Mouse (Mus musculus): ENCODE measurements around the gene Mgat5b. TPM values are rescaled to one million over a fixed set of nuclear protein-coding genes. Genes with fewer than 3 reads are reported as not detected.

The Mgat5b gene
- polyA plus RNA-seq, 1 experiment from 2014 or later, result 1.7 TPM

DNA sequence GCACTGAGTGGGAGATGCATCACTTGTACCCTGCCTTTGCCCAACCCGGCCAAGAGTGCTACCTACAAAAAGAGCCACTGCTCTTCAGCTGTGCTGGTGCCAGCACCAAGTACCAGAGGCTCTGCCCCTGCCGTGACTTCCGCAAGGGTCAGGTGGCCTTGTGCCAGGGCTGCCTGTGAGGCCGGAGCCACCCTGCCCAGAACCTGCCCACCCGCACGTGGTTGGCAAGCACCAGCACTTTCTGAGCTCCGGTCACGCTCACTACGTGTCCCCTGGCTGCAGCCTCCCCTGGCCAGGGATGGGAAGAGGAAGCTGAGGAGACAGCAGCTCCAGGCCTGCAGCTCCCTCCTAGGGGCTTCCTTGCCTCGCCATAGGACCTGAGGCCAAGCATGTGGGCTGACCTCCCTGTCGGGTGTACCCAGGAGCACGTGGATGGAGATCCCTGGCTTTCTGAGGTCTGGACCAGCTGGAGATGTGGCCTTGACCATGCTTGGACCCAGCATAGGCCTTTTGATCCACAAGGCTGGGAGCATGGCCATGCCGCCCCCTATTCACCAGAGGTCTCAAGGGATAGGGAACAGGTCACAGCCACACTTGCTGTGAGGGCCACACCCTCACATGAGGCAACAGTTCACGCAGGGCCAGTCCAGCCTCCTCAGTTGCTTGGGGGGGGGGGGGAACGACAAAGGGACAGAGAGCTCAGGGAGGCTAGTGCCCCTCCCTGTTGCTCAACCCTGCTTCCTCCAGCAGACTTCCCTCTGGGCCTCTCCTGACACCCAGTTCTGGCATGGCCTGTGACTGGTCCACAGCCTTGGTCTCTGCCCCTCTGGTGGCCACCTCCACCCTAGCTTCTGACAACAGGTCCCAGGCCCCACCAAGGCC, 67.1 kb downstream of the Mgat5b start:
- Histone ChIP-seq H3K36me3 (no peaks in the 10 kb centered on the region), H3K27me3 (no peaks in the 10 kb centered on the region), H3K27ac (no peak overlapping the region), H3K4me2 (no peak overlapping the region), H3K9me3 (no peaks in the 10 kb centered on the region), H3K9ac (no peak overlapping the region), H3K4me1 (peaks cover 10% of the 10 kb centered on the region), H3K4me3 (no peak overlapping the region)
- ATAC-seq (ENCODE audit: insufficient number of reproducible peaks, insufficient read depth, low FRiP score, low TSS enrichment, low read depth), result no peak
- 82% methylated on average over 15 of the region's 15 CpGs for WGBS

DNA sequence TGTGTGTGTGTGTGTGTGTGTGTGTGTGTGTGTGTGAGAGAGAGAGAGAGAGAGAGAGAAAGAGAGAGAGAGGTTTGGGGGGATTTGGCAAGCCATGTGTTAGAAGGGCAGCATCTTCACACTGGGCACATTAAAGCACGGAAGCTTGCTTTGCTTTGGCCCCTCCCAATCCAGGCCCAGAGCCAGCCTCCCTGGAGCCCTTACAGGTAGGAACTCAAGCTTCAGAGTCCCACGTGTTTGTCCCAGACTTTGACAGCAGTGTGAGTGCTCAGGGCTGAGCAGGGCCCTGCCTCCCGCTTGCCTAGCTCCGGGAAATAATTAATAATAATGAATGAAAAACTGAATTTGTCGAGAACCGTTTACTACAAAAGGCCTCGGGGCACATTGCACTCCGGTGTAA, 69.5 kb downstream of the Mgat5b start:
- Histone ChIP-seq H3K9me3 (no peaks in the 10 kb centered on the region), H3K27ac (no peak overlapping the region), H3K4me3 (no peak overlapping the region), H3K36me3 (no peaks in the 10 kb centered on the region), H3K4me1 (peaks cover 12% of the 10 kb centered on the region; the same call in 1 of the 2 replicates), H3K27me3 (peaks cover 7% of the 10 kb centered on the region), H3K9ac (no peak overlapping the region), H3K4me2 (no peak overlapping the region)
- 20% methylated on average over 8 of the region's 8 CpGs for WGBS
- no peak for ATAC-seq (ENCODE audit: insufficient number of reproducible peaks, insufficient read depth, low FRiP score, low TSS enrichment, low read depth)

DNA sequence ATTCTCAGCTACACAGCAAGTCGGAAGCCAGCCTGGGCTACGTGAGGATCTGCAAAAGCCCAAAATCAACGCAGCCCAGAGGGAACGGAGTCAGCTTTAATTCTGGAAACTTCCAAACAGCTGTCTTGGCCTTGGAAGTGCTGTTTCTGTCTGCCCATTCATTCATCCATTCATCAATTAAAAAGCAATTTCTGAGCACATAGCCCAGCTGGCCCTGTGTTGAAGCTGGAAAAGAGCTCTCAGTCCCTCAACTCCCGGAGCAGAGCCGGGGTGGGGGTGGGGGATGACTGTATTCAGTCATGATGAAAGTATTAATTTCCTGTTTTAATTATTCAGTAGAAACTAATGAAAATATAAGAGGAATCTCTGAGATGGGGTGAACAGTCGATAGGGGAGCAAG, 71.6 kb downstream of the Mgat5b start:
- Histone ChIP-seq H3K4me3 (no peak overlapping the region), H3K27me3 (peaks cover 26% of the 10 kb centered on the region), H3K36me3 (no peaks in the 10 kb centered on the region), H3K4me2 (no peak overlapping the region), H3K9ac (no peak overlapping the region), H3K27ac (no peak overlapping the region), H3K9me3 (no peaks in the 10 kb centered on the region), H3K4me1 (peaks cover 12% of the 10 kb centered on the region; the same call in 1 of the 2 replicates)
- WGBS, result 78% methylated on average over 7 of the region's 7 CpGs
- no peak for ATAC-seq (ENCODE audit: insufficient number of reproducible peaks, insufficient read depth, low FRiP score, low TSS enrichment, low read depth)

DNA sequence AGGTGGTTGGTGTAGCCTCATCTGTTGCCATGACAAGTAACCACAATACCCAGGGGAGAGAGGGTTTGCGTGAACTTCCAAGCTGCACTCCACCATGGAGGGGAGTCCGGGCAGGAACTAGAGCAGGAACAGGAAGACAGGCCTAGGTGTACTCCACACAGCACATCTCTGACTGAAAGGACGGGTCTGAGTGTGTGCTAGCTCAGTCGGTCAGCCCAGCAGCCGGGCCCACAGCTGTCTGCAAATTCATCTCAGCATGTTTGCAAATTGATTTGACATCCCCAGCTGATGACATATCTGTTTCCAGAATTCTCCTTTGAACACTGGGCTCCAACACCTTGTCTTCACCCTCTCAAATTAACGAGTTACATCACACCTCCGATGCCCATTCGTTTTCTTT, 72.7 kb downstream of the Mgat5b start:
- Histone ChIP-seq H3K4me1 (peaks cover 12% of the 10 kb centered on the region; the same call in 1 of the 2 replicates), H3K27me3 (peaks cover 33% of the 10 kb centered on the region), H3K36me3 (no peaks in the 10 kb centered on the region), H3K4me2 (no peak overlapping the region), H3K9ac (no peak overlapping the region), H3K9me3 (no peaks in the 10 kb centered on the region), H3K4me3 (no peak overlapping the region), H3K27ac (no peak overlapping the region)
- 65% methylated on average over 8 of the region's 8 CpGs for WGBS
- ATAC-seq (ENCODE audit: insufficient number of reproducible peaks, insufficient read depth, low FRiP score, low TSS enrichment, low read depth), result no peak

DNA sequence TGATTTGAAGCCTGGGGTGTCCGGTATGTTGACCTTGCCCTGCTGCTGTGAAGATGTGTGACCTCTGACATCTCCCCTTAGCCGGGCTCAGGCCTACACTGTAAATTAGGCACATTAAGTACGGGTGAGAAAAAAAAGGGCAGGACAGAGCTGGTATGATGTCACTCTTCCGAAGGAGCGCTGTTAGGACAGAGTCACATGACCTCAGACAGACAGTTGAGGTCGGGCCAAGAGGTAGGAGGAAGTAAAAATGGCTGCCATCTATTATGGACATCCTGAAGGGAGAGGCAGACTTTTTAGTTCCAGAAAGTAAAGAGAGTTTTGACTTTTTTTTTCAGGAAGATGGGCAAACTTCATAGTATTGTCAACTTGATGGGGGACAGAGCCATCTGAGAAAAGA, 73.3 kb downstream of the Mgat5b start:
- peaks cover 35% of the 10 kb centered on the region for H3K27me3 ChIP-seq
- no peak overlapping the region for H3K4me2 ChIP-seq
- no peak overlapping the region for H3K4me3 ChIP-seq
- H3K9ac ChIP-seq, result no peak overlapping the region
- no peak overlapping the region for H3K27ac ChIP-seq
- WGBS, result 73% methylated on average over 6 of the region's 6 CpGs
- peaks cover 12% of the 10 kb centered on the region; the same call in 1 of the 2 replicates for H3K4me1 ChIP-seq
- no peaks in the 10 kb centered on the region for H3K9me3 ChIP-seq
- no peaks in the 10 kb centered on the region for H3K36me3 ChIP-seq
- ATAC-seq (ENCODE audit: insufficient number of reproducible peaks, insufficient read depth, low FRiP score, low TSS enrichment, low read depth), result no peak

DNA sequence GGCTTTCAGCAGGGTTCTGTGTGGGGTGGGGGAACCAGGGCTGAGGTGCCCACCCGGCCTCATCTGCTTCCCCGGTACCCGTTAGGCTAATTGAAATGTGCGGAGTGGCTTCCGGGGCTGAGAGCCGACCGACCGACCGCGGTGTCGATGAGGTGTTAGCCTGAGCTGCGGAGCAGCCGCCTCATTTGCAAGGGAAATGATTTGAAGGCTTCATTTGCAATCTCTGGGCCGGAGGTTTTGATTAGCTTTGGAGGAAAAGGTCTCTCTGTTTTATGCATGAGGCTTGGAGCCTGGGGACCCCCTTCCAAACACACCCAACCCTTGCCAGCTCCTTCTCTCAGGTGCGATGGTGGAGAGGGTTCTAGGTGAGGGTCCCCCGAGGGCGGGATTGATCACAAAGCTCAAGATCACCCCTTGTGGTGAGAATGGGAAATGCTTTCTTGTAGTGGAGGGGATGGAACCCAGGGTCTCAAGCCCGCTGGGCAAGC, 75.5 kb downstream of the Mgat5b start:
- no peak overlapping the region for H3K9ac ChIP-seq
- WGBS, result 5% methylated on average over 18 of the region's 18 CpGs
- peaks cover 4% of the 10 kb centered on the region; the same call in 1 of the 2 replicates for H3K4me1 ChIP-seq
- no peak for ATAC-seq (ENCODE audit: insufficient number of reproducible peaks, insufficient read depth, low FRiP score, low TSS enrichment, low read depth)
- no peaks in the 10 kb centered on the region for H3K9me3 ChIP-seq
- peaks cover 39% of the 10 kb centered on the region for H3K27me3 ChIP-seq
- H3K36me3 ChIP-seq, result no peaks in the 10 kb centered on the region
- H3K4me2 ChIP-seq, result peak overlapping the region; percentile 39
- 0 out of 2 replicates have a peak overlapping the region, but pooled peaks have one; percentile 12 for H3K4me3 ChIP-seq
- no peak overlapping the region for H3K27ac ChIP-seq

DNA sequence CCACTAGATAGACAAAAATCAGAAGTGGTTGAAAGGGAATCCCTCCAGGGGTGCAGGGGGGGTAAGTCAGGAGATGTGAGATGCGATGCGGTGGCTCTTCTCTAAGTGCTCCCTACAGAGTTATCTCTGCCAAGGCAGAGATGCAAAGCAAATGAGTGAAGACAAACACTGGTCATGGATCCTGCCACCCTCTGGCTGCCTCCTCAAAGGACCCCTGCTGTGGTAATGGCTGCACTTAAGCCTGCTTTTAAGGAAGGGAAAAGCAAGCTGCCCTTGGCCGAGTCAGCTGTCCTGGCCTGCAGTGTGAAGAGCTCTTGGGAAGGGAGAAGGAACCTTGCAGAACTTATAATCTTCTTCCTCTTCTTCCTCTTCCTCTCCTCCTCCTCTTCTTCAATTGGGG, 78.3 kb downstream of the Mgat5b start:
- no peaks in the 10 kb centered on the region for H3K9me3 ChIP-seq
- H3K9ac ChIP-seq, result no peak overlapping the region
- WGBS, result 21% methylated on average over 3 of the region's 3 CpGs
- no peak for ATAC-seq (ENCODE audit: insufficient number of reproducible peaks, insufficient read depth, low FRiP score, low TSS enrichment, low read depth)
- H3K27me3 ChIP-seq, result peaks cover 46% of the 10 kb centered on the region
- no peak overlapping the region for H3K27ac ChIP-seq
- no peaks in the 10 kb centered on the region for H3K36me3 ChIP-seq
- no peak overlapping the region for H3K4me2 ChIP-seq
- H3K4me3 ChIP-seq, result no peak overlapping the region
- H3K4me1 ChIP-seq, result 0 out of 2 replicates have a peak, but pooled peaks cover 3% of the 10 kb centered on the region

DNA sequence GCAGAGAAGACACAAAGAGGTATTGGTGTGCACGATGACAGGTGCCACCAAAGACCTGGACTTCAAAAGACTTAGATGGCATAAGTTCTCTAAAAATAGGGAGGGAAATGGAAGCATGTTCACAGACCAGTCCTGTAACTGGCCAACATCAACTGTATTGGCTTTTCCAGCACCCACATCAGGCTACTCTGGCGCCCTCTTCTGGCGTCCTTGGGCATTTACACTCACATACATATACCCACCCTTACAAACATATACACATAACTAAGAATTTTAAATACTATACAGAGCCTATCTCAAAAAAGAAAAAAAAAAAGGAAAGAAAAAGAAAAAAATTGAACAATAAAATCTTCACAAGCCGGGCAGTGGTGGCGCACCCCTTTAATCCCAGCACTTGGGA, 80.3 kb downstream of the Mgat5b start:
- WGBS, result 90% methylated on average over 5 of the region's 5 CpGs
- Histone ChIP-seq H3K27ac (no peak overlapping the region), H3K4me2 (no peak overlapping the region), H3K9ac (no peak overlapping the region), H3K4me3 (no peak overlapping the region), H3K27me3 (peaks cover 47% of the 10 kb centered on the region), H3K4me1 (peaks cover 11% of the 10 kb centered on the region; the same call in 1 of the 2 replicates), H3K9me3 (no peaks in the 10 kb centered on the region), H3K36me3 (no peaks in the 10 kb centered on the region)
- no peak for ATAC-seq (ENCODE audit: insufficient number of reproducible peaks, insufficient read depth, low FRiP score, low TSS enrichment, low read depth)

DNA sequence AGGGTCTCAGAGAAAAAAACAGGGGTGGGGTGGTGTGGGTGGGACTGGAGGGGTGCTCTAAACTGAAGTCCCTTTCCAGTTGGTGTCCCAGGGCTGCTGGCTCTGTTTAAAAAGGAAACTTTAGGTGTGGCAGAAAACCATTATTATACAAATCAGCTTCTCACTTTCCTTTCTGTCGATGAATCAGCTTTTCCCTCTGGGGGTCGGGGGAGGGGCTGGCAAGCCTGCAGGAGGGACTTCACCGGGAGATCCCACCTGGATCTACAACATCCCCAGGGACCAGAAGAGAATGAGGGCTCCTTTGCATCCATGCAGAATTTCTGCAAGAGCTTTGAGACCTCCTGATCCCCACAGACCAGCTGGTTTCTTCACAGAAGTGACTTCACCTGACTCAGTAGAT, 81.6 kb downstream of the Mgat5b start:
- WGBS, result 4% methylated on average over 3 of the region's 3 CpGs
- H3K27ac ChIP-seq, result no peak overlapping the region
- no peaks in the 10 kb centered on the region for H3K36me3 ChIP-seq
- H3K4me2 ChIP-seq, result no peak overlapping the region
- no peak overlapping the region for H3K9ac ChIP-seq
- H3K9me3 ChIP-seq, result no peaks in the 10 kb centered on the region
- H3K4me1 ChIP-seq, result peaks cover 16% of the 10 kb centered on the region; the same call in 1 of the 2 replicates
- H3K4me3 ChIP-seq, result no peak overlapping the region
- ATAC-seq (ENCODE audit: insufficient number of reproducible peaks, insufficient read depth, low FRiP score, low TSS enrichment, low read depth), result no peak
- H3K27me3 ChIP-seq, result peaks cover 47% of the 10 kb centered on the region

DNA sequence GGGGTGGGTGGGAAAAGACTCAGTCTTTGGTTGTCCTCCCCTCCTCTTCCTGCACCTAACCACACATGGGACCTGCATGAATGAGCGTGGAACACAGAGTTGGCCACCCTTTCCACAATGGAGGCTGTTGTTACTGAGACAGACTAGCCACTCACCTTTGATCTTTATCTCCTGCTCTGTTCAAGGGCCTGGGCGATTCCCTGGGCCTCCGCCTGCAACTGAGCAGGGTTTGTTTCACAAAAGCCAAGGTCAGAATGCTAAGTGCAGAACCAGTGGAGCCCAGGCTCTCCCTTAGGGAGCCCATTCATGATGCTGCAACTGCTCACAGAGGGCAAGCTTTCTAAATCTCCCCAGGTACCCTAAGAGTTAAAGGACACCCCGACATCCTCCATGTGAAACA, 83.1 kb downstream of the Mgat5b start:
- Histone ChIP-seq H3K9ac (no peak overlapping the region), H3K36me3 (no peaks in the 10 kb centered on the region), H3K9me3 (no peaks in the 10 kb centered on the region), H3K4me2 (no peak overlapping the region), H3K4me1 (peaks cover 16% of the 10 kb centered on the region; the same call in 1 of the 2 replicates), H3K27ac (no peak overlapping the region), H3K4me3 (no peak overlapping the region), H3K27me3 (peaks cover 48% of the 10 kb centered on the region)
- WGBS, result 47% methylated on average over 4 of the region's 4 CpGs
- no peak for ATAC-seq (ENCODE audit: insufficient number of reproducible peaks, insufficient read depth, low FRiP score, low TSS enrichment, low read depth)

DNA sequence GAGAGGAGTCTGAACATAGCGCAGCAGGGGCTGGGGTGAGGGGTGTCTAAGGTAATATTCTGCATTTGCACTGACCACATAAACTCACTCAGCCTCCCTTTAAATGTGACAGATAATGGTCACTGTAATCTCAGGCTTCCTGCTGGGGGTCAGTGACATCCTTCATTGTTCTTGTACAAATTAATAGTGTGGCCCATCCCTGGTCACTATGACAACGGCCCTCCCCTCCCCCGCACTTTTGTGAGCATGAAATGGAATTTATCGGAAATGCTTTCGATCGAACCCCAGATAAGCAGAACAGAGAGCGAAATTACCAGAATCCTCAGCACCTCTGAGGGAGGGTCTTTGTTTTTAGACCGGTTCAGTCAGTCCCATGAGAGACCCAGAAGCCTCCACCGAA, 84.8 kb downstream of the Mgat5b start:
- H3K36me3 ChIP-seq, result no peaks in the 10 kb centered on the region
- ATAC-seq (ENCODE audit: insufficient number of reproducible peaks, insufficient read depth, low FRiP score, low TSS enrichment, low read depth), result no peak
- H3K9me3 ChIP-seq, result no peaks in the 10 kb centered on the region
- WGBS, result 33% methylated on average over 9 of the region's 9 CpGs
- H3K4me3 ChIP-seq, result no peak overlapping the region
- H3K4me1 ChIP-seq, result peaks cover 19% of the 10 kb centered on the region
- no peak overlapping the region for H3K9ac ChIP-seq
- peak overlapping the region; percentile 26 for H3K4me2 ChIP-seq
- peaks cover 44% of the 10 kb centered on the region for H3K27me3 ChIP-seq
- H3K27ac ChIP-seq, result no peak overlapping the region

DNA sequence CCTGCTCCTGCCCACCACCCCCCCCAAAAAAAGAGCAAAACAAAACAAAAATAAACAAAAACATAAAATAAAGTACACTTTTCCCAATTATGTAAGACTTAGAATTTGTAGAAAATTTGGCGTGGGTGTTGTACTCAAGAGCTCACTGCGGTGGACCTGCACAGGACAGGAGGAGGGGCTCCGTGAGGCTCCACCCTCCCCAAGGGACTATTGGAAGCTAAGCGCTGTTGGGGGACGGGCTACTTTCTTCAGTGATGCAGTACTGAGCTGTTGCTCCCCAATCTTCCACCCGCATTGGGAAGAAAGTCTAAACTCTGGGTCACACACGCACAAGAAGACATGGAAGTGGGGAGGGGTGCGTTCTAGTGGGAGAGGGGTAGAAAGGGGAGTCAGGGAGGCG, 85.6 kb downstream of the Mgat5b start:
- H3K4me2 ChIP-seq, result peak overlapping the region; percentile 26; the same call in 1 of the 2 replicates
- 18% methylated on average over 9 of the region's 9 CpGs for WGBS

More for the DNA sequence above, 85.6 kb downstream of the Mgat5b start:
- H3K4me3 ChIP-seq, result no peak overlapping the region
- ATAC-seq (ENCODE audit: insufficient number of reproducible peaks, insufficient read depth, low FRiP score, low TSS enrichment, low read depth), result no peak
- H3K4me1 ChIP-seq, result peaks cover 19% of the 10 kb centered on the region
- no peak overlapping the region for H3K9ac ChIP-seq
- H3K27me3 ChIP-seq, result peaks cover 44% of the 10 kb centered on the region
- H3K9me3 ChIP-seq, result no peaks in the 10 kb centered on the region
- no peak overlapping the region for H3K27ac ChIP-seq
- no peaks in the 10 kb centered on the region for H3K36me3 ChIP-seq

Data from embryonic facial prominence, embryonic 13.5 days (tissue).